Mouse (Mus musculus) B cell, adult 2 months (primary cell): Measurements from ENCODE around the gene Alkal2.

Experiments used
- DNase-seq, 2 experiments: peaks; one replicate each; pipeline ENCODE4 v3.0.0; 2022

Alkal2 gene

DNA sequence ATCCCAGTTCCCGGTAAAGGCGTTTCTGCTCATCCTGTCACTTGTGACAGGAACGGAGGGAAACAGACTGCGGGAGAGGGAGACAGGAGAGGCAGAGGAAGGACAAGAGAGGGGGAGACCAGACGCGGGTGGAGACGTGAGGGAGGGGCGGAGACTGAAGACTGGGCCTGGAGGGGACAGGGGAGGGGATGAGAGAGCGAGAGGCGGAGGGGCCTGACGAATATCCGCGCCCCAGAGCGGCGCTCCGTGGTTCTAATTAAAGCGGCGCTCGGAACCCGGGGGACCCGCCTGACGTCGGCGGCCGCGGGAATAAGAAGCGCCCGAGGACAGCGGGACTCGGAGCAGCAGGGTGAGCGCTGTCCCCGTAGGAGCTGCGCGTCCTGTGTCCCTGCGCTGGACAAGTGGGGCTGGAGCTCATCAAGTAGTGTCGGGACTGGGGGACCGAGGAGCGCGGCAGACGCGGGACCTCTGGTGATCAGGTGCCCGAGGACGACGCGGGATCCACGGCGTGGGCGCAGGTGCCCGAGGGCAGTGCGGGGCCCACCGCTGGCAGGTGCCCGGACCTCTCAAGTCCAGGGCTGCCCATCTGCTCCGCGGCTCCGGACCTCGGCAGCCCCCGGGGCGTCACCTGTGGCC is at the start of gene Alkal2:
TSS of gene Alkal2 (plus strand) at position 337 of the 636 bp plus-strand sequence.
- DNase-seq = no peak

DNA sequence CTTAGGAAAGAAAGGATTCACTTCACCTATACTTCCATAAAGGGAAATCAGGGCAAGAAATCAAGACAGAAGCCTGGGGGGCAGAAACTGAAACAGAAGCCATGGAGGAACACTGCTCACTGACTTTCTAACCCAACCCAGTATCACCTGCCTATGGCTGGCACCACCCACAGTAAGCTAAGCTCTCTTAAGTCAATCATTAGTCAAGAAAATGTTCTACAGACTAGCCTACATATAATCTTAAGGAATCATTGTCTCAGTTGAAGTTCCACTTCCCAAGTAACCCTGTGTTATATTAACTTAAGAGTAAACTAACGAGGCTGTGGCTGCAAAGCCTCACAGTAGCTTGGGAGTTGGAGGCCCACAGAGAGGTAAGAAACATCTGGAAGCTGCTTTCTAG is 35.6 kb upstream of the Alkal2 start:
- no peak for DNase-seq

DNA sequence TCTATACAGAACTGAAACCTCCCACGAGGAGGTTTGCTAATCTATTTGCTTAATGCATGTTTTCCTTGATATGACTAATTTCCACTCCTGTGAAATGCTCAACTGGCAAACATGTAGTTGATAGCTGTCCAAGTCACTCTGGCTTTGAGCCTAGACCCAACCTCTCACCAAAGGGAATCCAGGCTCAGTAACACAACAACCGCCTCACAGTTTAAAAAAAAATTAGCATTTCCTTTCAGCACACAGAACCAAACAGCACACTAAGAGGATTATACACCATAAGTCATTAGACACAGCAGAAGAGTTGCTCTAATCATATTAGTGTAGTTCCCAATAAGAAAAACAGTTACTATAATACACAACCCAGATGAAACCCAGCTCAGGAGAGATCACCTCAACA is 33.2 kb upstream of the Alkal2 start:
- no peak for DNase-seq

DNA sequence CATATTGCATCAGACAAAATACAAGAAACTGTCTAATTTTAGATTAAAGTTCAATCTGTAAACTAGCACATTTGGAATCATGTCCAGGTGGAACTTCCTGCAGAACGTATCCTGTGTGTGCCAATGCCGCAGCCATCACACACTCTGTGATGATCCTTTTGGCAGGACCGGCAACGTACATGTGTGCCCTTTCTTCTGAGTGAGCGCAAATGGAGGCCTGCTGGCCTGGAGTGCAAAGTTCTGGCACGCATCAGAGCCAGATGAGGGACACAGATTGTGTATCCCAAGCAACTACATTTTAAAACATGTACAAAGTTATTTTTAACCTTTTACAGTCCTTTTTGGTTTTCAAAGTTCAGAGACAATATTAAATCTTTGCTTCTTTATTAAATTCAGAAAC is 32.3 kb upstream of the Alkal2 start:
- DNase-seq = no peak

DNA sequence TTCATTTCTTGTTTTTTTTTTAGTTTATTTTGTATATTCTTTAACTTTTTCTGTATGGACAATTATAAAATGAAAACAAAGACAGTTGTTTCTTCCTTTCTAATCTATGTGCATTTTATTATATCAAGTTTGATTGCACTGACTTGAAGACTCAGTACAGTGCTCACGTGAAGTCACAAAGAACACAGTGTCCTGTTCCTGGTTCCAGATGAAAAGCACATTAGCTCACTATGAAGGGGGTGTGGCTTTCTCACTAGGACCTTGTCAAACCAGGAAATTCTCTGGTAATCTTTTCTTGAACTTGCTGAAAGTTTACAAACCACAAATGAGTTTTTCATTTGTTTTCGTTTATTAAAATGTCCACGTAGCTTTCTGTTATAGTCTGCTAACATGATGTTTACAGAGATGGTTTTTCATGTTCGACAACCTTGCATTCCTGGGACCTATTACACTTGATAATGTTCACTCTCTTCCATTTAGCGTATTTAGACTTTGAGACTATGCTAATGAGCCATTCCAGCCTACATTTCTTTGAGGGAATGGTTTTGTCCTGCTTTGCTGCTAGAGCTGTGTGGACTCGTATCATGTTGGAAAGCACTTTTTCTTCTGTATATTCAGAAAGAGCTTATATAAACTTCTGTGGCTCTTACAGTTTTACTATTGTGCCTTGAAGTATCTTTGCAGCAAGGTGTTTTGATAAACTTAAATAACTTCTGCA is 28.5 kb upstream of the Alkal2 start:
- DNase-seq = no peak

DNA sequence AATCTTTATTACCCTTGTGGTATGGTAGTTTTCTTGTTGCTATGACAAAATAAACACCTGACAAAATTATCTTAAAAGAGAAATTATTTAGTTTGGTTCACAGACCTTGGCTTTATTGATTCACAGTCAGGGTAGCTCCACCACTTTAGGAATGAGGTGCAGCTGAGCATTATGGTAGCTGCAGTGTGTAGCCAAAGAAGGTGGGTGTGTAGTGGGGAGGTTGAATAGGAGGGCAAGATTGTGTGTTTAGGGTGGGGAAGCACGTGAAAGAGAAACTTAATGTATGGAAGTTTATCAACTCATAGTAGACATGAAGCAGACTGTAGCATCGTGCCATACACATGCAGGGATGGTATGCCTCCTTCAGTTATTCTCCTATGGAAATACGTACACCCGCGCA is 27.9 kb upstream of the Alkal2 start:
- DNase-seq = no peak

DNA sequence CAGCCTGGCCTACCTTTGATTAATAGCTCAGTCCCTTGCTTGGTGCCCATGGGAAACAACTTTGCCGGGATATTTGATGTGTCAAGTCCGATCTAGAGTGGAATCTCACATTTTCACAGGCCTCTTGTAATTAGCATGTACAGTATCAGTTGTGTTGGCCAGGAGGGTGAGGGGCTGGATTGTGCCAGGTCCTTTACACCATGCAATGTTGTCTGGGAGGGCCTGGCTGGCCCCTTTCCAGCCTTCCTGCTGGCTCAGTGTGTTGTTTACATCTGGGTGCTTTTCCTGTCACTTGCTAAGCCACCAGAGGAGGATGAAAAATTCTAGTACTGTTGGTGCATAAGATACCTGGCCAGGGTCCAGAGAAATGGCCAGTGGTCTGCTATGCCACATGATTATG is 19.8 kb upstream of the Alkal2 start:
- DNase-seq = no peak

DNA sequence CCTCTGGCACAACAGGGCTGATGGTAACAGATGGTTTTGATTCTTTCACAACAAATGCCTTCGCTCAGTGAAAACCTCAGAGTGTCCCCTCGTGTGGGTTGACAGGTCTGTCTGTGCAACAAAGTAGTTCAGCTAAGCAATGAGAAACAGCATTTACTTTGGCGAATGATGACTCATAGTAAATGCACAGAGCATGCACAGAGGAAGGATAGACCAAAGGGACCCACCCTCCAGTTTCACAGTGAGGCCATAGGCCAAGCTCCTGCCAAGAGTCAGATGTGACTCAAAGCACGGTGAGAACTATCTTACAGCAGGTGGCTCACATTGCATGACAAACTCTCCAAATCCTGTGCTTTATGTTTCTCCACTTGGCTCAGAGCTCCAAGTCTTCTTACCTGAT is 18.3 kb upstream of the Alkal2 start:
- DNase-seq = no peak

DNA sequence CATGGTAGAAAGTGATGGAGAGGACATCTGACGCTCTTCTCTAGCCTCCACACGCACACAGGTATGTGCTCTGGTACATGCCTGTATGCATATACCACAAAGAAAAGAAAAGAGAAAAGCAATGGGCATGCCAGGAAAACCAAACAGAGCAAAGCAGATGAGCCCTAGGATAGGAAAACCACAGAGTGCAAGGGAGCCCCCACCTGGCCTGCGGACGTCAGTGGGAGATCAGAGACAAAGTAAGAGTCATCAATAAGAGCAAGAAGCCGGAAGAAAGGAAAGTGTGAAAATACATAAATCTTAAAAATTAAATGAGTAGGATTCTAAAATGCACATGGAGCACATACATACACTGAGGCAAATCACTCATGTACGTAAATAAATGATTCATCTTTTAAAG is 4.7 kb upstream of the Alkal2 start:
- no peak for DNase-seq

DNA sequence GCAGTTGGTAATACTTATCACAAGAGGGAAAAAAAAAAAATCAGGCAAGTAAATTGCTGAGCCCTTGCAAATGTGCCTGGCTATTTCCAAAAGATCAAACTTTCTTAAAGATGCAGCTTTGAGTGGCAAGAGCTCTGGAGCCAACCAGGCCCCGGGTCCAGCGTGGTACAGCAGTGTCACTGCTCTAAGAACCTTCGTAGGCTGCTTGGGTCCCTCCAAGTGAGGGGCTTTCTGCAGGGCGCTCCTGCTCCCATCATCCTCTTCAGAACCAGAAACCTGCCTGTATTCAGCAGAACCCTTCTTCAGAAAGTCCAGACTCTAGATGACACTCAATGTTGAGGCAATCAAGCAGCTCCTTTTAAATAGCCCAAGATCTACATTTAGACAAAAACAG is 533 bp upstream of the Alkal2 start:
- DNase-seq = no peak

DNA sequence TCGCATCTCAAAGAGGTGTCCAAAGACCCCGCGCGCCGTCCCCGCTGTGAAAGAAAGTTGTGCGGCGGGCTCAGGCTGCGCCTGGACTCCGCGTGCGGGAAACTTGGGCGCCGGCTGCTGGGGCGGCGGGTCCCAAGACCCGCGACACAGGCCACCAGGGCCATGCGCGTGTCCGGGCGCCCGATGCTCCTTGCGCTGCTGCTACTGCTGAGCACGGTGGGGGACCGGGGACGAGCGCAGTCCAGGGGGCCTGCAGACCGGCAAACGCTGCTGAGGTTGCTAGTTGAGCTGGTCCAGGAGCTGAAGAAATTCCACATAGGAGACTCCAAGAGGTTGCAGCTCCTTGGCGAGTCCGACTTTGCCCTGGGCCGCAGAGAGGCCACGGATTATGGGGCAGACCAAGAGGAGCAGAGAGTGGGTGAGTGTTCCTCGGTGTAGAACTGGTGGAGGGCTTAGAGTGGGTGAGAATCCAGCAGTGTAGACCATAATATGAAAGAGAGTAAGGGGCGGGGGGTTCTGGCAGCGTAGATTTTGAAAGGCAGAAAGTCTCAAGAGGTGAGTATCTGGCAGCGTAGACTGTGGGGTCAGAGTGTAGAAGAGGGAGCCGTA is 604 bp downstream of the Alkal2 start:
- DNase-seq = no peak

DNA sequence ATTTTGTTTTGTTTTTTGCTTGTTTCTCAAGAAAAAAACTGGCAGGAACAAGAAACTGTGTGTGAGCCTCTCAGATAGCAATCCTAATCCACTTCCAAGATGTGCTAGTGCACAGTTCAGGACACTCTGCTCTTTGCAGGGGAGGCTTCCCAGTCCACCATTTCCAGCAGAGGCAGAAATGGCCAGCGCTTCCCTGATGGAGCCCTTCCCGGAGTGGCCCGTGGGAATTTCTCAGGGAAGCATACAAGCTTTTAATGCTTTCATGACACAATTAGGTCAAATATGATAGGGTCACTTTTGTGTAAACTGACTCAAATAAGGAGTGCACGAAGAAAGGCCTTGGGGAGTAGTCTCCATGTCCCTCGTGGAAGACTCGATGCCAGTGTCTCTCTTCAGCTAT is 1.8 kb downstream of the Alkal2 start:
- DNase-seq = no peak

DNA sequence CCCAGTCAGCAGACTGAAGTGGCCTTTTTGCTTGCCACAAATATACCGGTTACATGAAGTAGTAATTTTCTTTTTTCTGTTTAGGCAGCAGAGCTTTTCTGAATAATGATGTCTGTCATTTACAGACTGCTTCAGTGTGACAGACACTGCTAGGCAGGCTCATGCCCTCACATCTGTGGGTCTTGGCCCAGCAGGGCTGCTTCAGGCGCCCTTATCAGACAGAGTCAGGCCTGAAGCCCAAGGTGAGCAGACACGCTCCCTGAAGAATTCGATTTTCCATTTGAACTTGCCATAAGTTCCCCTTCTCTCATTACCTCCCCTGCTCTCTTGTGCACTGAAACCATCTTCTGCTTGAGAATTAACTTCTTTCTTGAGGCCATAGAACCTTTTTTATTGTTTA is 3.9 kb downstream of the Alkal2 start:
- DNase-seq = no peak

DNA sequence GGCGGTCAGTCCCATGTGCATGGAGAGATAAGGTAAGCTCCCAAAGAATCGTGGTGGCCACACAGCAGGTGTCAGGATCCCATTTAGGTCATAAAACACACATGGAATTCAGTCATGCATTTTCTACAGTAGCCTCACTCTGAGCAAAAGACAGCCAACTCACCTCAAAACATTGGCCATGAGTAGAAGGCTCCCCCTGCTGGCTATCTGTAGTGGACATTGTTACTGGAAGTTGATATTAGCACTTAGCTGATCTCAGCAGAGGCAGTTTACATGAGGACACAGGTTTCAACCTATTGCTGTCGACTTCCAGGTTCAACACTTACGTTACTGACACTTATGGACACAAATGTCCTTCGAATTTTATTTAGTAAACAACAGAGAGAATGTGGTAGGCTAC is 5.9 kb downstream of the Alkal2 start:
- peak; percentile 22 to 29 for DNase-seq

DNA sequence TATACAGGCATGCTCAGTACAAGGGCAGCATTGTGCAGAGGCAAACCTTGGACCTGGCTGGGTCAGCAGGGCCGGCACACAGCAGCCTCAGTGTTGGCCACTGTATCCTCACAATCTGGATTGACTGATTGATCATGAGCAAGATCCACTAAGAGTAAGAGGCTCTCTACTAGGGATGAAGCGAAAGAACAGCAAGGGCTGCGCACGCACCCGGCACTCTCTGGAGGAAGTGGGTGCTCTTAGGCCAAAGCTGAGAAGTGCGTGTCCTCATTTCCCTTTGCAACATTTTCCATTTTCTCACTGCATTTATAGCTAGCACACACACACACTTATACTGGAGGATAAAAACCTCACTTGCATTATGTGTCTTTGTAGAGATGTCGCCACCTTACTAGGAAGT is 7.3 kb downstream of the Alkal2 start:
- DNase-seq = no peak

DNA sequence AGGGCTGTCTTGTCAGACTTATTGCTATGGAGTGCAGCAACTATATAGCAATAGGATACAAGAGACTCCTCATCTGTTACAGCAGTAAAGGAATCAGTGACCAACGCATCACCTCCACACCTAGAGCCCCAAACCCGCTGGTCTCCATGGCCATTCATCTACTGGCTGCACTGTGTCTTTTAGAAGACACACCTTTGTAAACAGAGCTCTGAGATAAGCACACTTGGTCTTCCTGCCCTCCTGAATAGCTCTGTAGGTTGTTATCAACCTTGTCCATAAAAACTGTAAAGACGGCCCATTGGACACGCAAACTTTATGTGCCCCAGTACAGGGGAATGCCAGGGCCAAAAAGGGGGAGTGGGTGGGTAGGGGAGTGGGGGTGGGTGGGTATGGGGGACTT is 12.9 kb downstream of the Alkal2 start:
- no peak for DNase-seq

DNA sequence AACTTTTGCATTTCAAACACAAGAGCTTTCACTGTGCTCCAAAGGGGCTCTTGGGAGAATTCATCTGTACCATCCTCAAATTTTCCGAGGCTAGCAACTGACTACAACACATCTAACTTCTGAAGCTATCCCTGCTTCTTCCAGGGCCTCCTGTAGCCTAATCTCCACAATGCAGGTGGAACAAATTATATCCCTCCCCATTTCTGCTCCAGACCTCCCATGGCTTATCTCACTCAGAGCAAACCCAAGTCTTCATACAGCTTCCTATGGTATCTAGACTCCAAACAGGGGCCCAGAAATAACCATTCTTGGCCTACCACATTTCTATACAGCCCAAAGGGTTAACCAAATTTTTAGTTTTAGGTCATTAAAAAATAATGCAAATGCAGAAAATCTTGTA is 24.5 kb downstream of the Alkal2 start:
- no peak for DNase-seq

DNA sequence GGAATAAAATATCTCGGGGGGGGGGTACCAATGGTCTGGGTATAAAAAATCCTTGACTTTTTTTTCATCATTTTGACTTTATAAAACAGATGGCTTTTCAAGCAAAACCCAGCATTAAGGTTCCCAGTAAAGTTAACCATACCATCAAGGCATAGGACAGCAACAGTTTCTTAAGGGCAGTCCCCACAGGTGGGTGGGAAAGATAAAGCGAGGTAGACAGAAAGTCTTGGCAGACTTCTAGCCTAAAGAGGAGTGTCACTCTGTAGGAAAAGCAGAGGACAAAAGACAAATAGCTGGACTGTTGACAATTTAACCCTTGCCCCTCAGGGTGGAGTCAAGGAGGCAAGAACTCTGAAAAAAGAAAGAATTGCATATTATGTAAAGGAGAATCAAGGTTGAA is 25.8 kb downstream of the Alkal2 start:
- DNase-seq = no peak

DNA sequence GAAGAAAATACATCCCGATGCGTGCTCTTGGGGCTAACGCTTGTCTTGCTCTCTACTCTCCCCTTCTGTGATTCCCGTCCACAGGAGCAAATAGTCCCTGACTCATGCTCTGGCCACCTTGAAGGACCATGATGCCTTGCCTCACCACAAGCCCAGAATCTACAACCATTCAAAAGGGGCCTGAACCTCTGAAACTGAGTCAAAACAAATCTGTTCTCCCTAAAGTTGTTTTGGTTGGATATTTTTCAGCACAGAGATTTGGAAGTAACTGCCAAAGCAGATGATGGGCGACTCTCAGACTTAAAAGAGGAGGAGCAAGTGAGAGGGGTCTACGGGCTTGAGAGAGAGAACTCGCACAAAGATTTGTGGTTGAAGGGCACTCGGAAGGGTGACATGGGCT is 26.7 kb downstream of the Alkal2 start:
- peak in 1 of 2 experiments; percentile 2 for DNase-seq

DNA sequence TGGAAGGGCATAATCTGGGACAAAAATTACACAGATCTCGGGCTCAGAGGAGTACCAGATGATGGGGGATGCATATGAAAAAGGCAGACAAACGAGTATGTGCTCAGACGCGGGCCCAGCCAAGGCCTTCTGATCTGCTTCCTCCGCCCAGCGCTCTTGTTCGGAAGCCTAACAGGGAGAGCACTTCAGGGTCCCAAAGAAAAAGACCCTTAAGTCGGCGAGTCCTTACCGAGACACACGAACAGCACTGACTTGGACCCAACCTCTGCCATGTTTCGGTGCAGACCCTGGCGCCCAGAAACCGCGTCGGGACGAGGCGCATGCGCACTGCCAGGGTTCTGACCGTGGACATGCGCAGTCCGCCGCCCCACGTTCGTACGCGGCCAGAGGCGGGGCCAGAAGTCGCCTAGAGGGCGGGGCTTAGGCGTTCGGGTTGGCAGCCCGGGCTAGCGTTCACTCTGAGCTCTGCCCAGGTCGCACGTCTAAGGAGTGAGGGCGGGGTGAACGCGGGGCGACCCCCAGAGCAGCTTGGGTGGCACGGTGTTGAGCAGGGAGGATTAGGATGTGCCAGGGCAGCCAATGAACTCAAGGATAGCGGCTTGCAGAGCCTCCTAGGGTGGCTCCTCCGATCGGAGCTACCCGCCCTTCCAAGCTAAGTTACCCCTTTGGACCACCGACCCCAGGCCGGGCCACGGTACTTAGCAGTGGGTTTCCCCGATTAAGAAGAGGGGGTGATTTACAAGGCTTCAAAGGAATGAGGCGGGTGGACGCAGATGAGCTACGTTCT is 27.3 kb downstream of the Alkal2 start, which contains the start of the genes Acp1 and Sh3yl1:
TSS of gene Acp1 (minus strand) at position 329 of the 787 bp plus-strand sequence.
TSS of gene Sh3yl1 (plus strand) at position 408 of the 787 bp plus-strand sequence.
- DNase-seq = peak; percentile 97

DNA sequence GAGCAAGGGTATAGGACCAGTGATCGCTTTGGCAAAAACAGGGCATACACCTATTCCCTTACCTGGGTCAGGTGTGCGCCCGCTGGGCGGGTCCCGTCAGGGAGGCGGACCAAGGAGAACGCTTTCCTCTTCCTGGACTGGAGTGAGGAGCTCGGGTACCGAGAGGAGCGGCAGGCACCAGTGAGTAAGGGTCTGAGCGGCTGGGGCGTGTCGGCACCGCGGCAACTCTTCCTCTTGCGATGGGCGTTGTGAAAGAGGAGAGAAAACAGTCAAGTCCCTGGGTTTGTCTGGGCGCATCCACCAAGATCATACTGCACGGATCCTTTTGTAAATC is 27.9 kb downstream of the Alkal2 start:
- peak in 1 of 2 experiments; percentile 50 for DNase-seq

DNA sequence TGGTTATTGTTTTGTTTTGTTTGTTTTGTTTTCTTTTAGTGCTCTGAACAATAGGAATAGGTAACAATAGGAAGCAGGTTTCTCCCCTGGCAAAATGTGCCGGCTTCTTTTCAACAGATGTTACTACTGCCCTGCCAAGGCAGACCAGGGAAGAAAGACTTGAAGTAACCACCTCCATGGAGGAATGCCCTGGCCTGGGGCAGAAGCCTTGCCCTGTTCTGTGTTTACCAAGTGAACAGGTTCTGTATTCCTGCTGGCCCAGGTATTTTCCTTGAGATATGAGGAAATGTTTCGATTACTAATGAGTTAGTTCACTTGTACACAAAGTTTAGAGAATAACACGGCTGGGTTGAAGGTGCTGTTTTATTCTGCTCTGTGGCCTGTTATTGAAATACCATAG is 28.7 kb downstream of the Alkal2 start:
- no peak for DNase-seq

DNA sequence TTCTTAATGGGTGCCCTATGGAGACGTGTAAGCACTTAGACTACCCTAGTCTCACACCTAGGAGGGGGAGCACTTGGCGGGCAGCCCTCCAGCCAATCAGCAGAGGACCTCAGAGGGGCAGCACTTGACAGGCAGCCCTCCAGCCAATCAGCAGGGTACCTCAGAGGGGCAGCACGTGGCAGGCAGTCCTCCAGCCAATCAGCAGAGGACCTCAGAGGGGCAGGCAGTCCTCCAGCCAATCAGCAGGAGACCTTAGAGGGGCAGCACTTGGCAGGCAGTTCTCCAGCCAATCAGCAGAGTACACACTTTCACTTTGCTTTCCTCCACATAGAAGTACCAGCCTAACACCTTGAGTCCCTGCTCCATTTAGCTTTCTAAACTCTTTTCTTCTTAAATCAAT is 38.3 kb downstream of the Alkal2 start:
- peak in 1 of 2 experiments; percentile 2 for DNase-seq

DNA sequence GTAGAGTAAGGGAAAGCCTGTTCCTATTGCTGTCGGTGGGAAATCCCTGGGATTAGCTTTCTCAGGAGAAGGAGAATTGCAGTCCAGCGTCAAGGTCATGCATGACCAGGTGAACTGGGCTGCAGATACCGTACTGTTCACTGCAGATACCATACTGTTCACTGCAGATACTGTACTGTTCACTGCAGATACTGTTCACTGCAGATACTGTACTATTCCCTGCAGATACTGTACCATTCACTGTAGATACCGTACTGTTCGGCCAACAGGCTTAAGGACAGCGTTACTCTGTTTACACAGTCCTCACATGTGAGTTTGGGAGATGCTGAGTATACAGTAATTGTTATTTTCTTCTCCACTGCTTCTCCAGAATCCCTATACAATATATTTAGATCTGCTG is 44.1 kb downstream of the Alkal2 start:
- no peak for DNase-seq
